Mouse (Mus musculus): Measurements from ENCODE around the gene Fhdc1. TPM values are rescaled to one million over a fixed set of nuclear protein-coding genes. Genes with fewer than 3 reads are reported as not detected.

Fhdc1 gene
- total RNA-seq, 2 experiments from 2014 or later, result 3.3 to 4.5 TPM

DNA sequence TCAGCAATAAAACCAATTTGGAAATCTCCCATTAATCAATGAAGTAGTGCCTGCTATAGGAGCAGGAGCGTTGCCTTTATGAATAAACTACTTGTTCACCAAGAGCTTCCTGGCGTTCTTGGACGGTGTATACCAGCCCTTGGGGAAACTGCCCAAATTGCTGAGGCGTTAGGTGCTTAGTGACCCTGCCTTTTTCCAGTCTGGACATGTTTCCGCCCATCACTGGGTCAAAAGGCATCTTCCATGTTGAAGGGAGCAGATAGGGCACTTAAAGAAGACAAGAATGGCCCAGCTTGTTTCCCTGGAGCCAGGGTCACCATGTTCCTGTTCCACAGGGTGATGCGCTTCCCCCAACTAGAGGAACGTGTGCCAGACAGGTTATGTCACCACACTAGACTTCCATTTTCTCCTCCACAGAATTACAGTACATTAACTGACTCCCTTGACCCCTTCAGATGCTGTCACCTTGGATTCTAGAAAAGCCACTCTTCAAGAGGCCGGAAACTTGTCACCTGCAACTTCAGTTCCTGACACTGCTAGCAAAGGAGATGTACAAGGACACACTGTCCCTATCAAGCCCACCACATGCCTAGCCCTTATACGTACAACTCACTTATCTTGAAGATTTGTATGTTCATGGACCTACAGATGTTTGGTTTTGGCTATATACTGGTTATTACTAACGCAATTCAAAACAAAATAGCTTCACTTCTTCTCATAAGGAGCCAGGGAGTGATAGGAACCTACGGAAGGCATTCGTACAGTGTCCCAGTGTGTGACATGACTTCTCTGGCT is 5.1 kb downstream of the Fhdc1 start:
- DNase-seq (ENCODE audit: low spot score in 2 of 2), result no peak

DNA sequence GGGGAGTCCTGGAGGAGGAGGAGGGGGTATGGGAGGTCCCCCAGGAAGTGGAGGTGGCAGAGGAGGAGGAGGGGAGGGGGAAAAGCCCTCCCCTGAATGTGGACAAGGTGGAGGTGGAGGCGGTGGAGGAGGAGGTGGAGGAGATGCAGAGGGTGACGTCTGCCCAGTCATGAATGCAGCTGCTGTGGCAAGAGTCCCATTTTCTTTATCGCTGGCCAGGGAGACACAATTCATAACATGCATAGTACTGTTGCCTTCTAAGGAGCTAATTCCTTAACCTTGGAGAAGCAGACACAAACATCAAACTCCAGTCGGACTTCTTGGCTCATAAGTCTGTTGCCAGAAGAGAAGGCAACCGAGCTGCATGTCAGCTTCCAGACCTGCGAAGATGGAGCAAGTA is 5.8 kb downstream of the Fhdc1 start:
- DNase-seq (ENCODE audit: low spot score in 2 of 2), result no peak

DNA sequence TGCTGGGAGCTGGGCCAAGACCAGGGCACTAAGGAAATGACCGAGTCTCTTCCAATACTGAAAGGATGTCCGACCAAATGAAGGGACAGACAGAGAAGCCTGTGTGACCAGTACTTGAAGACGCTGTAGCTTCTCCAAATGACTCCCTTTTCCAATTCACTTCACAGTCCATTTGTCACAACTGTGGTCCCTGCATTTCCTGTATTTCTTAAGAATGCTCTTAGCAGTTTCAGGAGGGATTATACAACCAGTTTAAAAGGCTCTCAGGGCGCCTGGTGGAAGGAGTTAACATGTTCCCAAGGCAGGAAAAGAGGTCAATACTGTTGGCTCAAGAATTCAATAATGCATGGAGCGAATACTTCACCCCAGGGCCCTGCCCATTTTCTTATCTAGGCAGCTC is 7.3 kb downstream of the Fhdc1 start:
- DNase-seq (ENCODE audit: low spot score in 2 of 2), result no peak

DNA sequence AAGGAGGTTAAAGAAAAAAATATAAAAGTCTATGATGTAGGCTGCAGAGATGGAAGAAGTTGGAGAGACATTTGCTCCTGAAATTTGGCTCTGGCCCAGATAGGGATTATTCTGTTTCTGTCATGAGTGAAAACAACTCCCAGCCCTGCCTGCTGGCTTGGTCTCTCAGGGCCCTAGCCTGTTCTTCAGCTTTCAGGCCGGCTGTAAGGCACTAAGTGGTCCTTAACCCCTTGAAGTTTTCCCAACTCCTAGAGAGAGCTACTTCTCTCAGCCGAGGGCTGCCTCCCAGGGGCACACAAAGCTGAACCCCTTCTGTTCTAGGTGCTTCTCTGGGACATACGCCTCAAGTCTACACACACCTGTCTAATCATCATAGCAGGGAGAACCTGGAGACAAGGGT is 7.7 kb downstream of the Fhdc1 start:
- DNase-seq (ENCODE audit: low spot score in 2 of 2), result peak in 1 of 2 experiments; percentile 29

DNA sequence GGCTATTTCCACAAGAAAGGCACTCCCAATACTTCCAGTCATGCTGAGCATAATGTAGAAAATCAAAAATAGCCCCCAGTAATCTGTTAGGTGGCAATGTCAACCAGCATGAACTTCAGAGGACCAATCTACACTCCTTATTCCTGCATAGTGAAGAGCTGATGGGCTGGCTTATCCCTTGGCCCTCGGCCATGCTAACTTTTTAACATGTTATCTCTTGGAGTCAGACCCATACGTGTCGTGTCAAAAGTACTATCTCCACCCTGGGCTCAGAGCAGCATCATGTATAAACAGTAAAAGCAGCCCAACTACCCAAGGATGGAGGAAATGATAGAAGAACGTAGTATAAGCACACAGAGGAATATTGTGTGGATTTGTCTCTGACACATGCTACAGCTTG is 9.1 kb downstream of the Fhdc1 start:
- no peak for DNase-seq (ENCODE audit: low spot score in 2 of 2)

DNA sequence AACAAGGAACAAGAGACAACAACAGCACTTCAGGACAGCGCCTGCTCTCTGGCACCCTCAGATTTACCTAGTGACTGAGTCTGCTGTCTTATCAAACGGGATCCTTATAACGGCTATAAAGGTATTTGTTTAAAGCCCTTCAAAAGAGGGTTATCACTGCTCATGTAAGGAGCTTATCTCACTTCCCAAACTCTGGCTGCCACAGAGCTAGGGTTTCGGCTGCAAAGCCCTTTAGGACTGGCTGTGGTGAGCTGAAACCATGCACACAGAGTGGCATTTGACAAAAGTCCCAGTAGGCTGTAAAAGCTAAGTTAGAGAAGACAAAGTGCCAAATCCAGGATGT is 12.1 kb downstream of the Fhdc1 start:
- DNase-seq (ENCODE audit: low spot score in 2 of 2), result no peak

DNA sequence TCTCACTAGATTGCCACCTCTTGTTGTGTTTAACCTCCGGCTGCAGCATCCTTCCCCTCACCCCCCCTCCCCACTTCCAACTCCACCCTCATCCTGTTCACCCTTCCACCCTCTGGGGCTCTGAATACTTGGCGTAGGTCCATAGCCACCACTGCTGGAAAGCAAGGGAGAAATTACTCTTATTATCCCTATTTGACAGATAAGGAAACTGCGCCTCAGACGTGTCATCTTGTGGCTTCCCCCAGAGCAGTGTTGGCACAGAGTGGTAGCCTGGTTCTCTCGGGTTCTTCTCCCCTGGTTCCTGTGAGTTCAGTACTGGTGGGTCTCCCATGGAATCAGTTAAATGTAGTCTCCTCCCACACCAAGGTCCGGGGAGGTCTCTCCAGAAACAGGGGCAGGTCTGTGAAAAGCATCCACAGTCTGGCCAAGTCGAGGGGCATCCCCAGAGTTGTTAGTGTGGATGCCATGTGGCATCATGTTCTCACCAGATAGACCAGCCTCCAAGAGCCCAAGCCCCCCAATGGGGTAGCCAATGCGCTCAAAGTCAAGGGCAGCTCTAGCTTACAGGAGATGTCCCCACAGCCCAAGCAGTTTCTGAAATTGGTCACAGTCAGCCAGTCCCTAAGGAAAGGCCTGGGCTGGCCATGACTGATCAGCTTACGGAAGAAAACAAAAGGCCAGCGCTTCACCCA is 12.7 kb downstream of the Fhdc1 start:
- no peak for DNase-seq (ENCODE audit: low spot score in 2 of 2)

DNA sequence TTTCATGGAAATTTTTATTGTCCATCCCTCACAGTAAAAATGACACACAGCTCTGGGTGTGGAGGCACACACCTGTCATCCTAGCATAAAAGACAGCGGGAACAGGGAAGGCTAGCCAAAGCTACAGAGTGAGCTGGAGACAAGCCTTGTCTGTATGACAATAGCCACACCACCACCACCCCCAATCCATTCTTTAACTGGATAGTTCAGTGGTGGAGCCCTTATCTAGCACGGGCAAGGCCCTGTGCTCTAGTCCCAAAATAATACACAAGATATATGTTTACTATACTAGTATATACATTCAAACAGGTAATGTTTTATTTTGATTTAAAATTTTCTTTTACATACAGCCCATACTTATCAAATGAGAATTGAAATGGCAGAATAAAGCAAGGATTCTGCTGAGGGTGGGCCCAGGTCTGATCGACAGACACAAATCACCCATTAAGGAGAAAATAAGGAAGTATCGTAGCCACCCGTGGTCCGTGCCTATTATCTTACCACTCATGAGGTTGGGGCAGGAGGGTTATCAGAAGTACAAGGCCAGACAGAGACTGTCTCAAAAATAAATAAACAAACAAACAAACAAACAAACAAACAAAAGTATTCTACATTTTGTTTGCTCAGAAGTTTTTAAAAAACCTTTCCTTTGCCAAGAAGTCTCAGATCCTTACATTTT is 14.3 kb downstream of the Fhdc1 start:
- no peak for DNase-seq (ENCODE audit: low spot score in 2 of 2)

DNA sequence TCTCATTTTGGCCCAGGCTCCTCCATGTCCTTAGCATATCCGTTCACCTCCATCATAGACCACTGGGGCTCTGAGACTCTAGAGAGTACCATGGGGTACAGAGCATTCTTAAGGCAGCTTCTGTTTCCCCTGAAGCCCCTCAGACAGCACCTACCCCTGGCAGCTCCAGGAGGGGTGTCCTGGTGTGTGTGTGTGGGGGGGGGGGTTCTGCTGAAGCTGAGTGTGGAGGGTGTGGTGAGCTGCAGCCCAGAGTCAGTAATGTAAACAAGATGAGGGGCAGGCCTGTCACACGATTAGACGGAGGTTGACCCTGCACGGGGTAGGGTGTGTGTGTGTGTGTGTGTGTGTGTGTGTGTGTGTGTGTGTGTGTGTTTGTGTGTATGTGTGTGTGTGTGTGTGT is 18.5 kb downstream of the Fhdc1 start:
- no peak for DNase-seq (ENCODE audit: low spot score in 2 of 2)

DNA sequence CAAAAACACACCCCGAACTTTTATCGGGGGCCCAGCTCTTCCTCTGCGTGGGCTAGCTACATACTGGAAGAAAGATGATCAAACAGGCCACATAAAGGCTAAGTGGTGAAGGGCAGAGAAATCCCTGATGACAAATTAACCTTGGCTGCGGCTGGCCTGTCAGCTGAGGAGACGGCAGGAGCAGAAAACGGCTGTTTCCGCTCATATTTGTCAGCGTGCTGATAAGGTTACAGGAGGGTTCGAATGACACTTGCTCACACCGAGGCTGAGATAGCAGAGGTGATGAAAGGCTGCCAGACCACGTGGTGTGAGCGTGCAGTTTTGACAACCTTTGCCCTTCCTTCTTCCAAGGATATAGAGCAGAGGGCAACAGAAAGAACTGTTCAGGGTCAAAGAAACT is 19.3 kb downstream of the Fhdc1 start:
- DNase-seq (ENCODE audit: low spot score in 2 of 2), result no peak

DNA sequence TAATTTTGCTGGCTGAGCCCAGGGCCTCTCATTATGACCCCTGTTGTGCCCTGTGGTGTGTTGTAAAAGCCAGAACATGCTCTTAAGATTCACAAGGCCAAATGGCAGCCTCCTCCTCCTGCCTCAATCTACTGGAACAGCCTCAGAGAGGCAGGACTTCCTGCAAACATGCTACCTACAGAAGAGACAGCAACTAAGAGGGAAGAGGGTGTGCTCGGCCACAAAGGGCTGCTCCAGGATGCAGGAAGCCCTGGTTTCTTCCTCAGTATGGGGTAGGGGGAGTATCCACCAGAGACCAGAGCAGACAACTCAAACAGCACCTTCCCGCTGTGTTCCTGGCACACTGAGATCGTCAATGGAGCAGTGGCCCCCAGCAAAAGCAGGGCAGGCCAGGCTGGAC is 19.7 kb downstream of the Fhdc1 start:
- DNase-seq (ENCODE audit: low spot score in 2 of 2), result no peak

DNA sequence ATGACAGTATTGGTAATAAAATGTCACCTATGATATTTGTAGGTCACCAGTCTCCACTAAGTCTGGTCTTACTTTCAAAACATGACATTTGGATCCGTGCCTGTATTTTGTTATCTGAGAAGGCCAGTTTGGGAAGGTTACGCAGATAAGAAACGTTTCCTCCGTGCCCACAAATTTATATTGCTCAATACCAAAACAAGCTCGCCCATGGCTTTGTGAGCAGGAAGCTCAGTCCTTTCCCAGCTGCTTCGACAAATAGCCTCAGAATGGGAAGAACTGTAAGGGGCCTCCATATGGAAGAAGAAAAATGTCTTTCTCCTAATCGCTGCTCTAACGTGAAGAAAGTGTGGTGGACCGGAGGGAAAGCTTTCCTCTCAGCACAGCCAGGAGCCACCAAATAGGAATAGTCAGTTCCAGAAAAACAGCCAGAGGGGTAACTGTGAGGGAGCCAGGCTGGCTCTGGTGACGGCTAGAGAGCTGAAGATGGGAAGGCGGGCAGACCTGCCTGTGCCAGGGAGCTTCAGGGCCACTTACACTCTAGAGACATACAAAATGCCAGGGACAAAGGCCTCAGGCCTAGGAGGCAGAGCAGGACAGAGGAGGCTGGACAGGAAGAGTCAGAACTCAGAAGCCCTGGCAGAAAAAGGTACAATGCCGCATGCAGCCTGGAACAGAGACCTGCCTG is 24.4 kb downstream of the Fhdc1 start:
- no peak for DNase-seq (ENCODE audit: low spot score in 2 of 2)

DNA sequence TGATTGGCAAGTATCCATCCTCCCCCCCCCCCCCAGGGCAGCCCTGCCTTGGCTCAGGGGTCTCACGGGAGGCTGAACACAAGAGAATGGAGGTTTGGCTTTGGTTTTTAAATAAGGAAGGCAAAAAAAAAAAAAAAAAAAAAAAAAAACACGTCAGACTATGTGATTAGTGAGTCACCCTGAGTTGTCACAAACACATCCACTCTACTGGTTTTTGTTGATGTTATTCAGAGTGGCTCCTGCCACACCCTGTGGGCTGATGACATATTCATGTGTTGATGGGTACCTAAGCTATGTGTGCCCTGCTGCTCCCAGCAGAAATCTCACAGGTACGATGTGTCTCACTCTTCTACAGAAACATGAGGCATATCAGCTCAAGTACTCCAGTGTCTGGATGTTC is 29.6 kb downstream of the Fhdc1 start:
- no peak for DNase-seq (ENCODE audit: low spot score in 2 of 2)

DNA sequence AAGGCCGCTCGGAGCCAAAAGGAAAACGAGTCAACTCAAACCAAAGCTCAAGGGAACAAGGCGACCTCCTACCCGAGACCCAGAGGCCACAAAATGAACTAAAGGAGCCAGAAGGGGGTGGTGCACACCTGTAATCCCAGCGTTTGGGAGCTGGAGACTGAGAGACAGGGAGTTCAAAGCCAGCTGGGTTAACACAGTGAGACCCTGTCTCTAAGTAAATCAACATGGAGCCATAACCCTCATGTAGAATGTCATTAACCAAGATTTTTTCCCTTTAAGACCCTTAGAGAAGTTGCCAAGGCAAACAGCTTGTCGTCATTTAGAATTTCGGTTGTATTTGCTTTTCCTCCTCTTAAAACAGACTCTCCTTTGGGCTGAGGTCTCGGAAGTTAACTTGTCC is 31.2 kb downstream of the Fhdc1 start:
- DNase-seq (ENCODE audit: low spot score in 2 of 2), result no peak

DNA sequence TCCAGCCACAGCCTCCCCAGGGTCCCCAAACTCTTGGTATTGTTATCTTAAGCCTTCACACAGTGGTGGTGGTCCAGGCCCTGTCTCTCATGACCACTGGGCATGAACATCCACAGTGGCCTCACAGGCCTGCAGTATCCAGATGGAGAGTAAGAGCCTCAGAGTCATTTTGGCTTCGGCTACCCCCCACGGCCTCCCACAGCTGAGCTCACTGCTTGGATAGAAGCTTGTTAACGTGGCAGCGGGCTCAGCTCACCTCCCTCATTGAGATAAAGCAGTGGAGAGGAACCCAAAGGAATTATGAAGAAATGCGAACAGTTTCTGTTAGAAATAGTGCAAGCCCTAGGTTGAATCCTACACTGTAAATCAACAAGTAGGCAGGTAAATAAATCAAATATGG is 32.4 kb downstream of the Fhdc1 start:
- DNase-seq (ENCODE audit: low spot score in 2 of 2), result no peak

DNA sequence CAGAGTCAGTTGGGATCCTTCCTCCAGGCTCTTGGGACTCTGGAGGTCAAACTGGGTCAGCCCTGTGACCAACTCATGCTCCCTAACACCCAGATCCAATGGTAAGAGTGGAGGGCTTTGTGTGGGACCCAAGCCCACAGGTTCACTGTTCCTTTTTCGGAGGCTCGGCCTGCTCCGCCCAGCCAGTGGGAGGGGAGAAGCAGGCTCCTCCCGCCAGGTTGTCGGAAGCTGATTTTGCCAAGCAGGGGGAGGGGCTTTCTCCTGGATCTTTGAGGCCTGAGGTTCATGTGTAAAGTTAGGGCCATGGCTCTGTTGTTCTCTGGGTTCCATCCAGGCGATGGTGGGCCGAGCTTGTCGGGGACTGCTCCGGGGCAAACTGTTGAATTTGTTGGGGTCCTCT is 34.4 kb downstream of the Fhdc1 start:
- no peak for DNase-seq (ENCODE audit: low spot score in 2 of 2)

DNA sequence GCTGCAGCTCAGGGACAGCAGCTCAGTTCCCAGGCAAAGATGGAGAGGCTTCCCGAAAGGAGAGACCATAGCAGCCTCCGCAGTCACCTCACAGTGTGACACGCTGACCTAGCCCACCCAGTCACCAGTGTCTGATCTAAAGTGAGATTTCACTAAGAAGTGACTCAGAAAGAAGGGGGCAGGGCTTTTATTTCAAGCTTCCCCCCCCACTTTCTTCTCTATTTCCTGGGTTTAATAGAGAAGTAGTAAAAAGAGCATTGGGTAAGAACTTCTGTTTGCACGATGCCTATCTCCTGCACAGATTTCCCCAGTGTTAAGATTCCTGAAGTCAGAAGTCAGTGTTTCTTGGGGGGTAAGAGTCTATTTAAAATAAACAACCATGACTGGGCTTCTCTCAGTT is 37.3 kb downstream of the Fhdc1 start:
- DNase-seq (ENCODE audit: low spot score in 2 of 2), result no peak

DNA sequence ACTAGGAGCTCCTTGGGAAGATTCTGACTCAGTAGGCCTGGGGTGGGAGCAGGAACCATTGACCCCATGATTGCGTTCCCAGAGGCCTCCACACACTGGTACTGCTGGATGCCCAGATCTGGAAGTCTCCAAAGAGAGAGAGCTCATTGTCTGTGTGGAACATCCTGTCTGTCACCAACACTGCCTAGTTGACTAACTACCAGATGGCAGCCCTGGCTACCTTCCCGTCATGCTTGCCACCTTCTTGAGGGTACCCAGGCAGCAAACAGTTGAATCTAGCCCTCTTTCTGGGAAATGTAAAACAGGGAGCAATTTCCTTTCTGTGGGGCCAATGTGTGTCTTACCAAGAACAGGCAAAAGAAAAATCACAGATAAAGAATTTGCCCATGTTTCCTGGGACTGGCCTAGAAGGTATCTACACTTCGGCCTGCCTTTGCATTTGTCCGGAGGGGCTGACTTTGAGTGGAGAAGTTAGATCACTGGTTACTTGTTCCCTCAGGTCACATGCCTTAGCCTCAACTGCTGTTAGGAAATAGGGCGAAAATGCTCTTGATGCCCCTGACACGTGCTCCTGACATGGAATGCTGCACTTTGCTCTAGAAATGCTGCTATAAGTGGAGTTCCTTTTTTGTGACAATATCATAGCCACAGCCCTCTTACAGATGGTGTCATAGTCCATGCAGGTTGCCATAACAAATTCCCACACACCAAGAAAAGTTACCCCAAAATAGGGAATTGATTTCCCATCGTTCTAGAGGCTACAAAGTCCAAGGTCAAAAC is 40.6 kb downstream of the Fhdc1 start:
- no peak for DNase-seq (ENCODE audit: low spot score in 2 of 2)

DNA sequence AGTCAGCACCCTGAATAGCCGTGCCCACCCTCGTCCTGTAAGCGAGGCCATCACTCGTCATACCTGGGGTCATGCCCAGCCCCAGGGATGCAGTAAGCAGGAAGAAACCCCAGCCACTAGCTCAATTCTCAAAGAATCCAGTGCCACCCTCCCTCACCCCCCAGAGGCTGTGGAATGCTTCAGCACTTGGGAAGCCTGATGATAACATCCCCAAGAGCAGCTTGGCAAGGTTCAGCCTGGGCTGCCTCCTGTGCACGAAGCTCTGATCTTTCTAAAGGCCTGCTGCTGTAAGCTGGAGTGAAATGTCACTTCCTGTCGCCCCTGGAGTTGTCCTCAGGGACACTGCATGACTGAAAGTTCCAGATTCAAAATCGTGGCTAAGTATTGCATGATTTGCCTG is 41.4 kb downstream of the Fhdc1 start:
- DNase-seq (ENCODE audit: low spot score in 2 of 2), result no peak

DNA sequence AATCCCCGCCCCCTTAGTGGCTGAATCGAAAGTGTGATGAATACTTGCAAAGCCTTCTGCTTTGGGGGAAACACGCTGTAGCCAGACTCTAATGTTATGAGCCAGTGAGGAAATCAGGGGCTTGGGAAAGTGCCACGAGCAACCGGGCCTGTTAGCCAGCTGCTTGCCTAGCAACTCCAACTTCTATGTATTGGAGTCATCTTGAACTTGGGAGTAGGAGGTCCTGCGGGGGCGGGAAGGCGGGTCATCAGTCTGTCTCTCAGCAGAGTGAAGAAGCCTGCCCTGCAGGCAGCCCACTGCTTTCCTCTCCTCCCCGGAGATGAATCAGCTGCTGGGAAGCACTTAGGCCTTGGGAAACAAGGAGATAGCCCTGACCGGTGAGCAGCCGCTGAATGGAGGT is 42.1 kb downstream of the Fhdc1 start:
- peak in 1 of 2 experiments; percentile 53 for DNase-seq (ENCODE audit: low spot score in 2 of 2)

DNA sequence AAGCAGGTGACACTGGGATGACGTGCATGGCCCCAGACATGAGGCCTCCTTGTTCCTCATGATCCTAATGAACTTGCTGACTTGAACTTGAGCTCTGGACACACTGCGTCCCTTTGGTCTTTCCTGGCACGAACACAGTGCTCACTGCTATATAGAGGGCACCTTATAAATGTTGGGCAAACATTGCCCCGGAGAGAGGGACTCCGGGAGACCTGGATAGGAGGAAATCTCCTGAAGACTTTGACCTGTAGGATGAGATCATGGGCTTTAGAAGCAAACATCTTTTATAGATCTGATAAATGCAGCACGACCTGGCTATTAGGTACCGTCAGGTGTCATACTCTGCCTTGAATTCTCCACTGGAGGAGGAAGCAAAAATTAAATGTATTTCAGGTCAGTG is 43.3 kb downstream of the Fhdc1 start:
- no peak for DNase-seq (ENCODE audit: low spot score in 2 of 2)

Data from gastrocnemius, postnatal 4 days (tissue).